ENCODE assay signal across 8 mouse cellular contexts in the genomic region with DNA sequence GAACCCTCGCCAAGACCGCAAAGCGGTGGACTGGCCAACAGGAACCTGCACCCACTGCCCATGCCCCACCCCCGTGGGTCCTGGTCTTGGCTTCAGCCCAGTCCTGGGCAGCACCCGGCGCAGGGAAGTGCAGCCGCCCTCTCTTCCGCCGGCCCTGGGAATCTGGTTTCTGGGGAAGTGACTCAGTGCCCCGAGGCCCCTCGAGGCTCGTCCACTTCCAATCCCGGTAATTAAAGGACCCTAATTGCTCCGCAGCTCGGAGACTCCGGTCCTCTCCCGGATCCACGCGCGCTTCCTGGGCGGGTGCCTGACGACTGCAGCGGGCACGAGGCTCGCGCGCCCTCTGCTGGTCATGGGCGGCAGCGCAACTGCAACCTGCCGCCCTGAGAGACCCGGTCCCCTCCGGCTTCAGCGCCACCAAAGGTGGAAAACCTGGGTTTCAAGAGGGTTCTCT. TPM values are rescaled to one million over a fixed set of nuclear protein-coding genes. Genes with fewer than 3 reads are reported as not detected.
DNase-seq lines count a peak whose midpoint lies in the region; ATAC-seq and TF ChIP-seq lines count a peak whose summit lies in the region.

No protein-coding gene starts in this region.

- peak overlapping the region; percentile 71 for H3K9ac ChIP-seq in heart, embryonic 14.5 days (ENCODE audit: low read length)
- peak overlapping the region; percentile 64 for H3K9ac ChIP-seq in liver, embryonic 16.5 days (ENCODE audit: low read depth, low read length)
- peak overlapping the region; percentile 57 for H3K9ac ChIP-seq in neural tube, embryonic 12.5 days
- H3K9ac ChIP-seq in stomach, embryonic 16.5 days (ENCODE audit: low read length), result peak overlapping the region; percentile 74

- under 1% methylated on average over 33 of the region's 33 CpGs for WGBS in heart, embryonic 14.5 days
- WGBS in liver, embryonic 16.5 days (ENCODE audit: insufficient replicate concordance), result under 1% methylated on average over 33 of the region's 33 CpGs
- WGBS in neural tube, embryonic 12.5 days, result 1% methylated on average over 33 of the region's 33 CpGs
- under 1% methylated on average over 33 of the region's 33 CpGs for WGBS in stomach, embryonic 16.5 days

- no peaks in the 10 kb centered on the region for H3K36me3 ChIP-seq in erythroblast, embryonic 14.5 days (ENCODE audit: control insufficient read depth)
- no peaks in the 10 kb centered on the region for H3K36me3 ChIP-seq in heart, embryonic 14.5 days (ENCODE audit: control insufficient read depth, insufficient read depth, low read length)
- no peaks in the 10 kb centered on the region for H3K36me3 ChIP-seq in liver, embryonic 16.5 days (ENCODE audit: control insufficient read depth, insufficient read depth)
- no peaks in the 10 kb centered on the region for H3K36me3 ChIP-seq in neural tube, embryonic 12.5 days
- H3K36me3 ChIP-seq in stomach, embryonic 16.5 days (ENCODE audit: control insufficient read depth, insufficient read depth, low read length), result no peaks in the 10 kb centered on the region

- H3K27ac ChIP-seq in heart, embryonic 14.5 days (replicated peaks in 1 of 2; ENCODE audit: control insufficient read depth in 1 of 2, insufficient read depth in 1 of 2, low read depth in 2 of 2, low read length in 2 of 2), result 0 out of 4 replicates have a peak overlapping the region, but pooled peaks of 1 of the 2 experiments have one; percentile 19
- no peak overlapping the region for H3K27ac ChIP-seq in liver, embryonic 16.5 days (ENCODE audit: low read length)
- H3K27ac ChIP-seq in neural tube, embryonic 12.5 days, result no peak overlapping the region
- peak overlapping the region; percentile 22; the same call in 1 of the 2 replicates for H3K27ac ChIP-seq in stomach, embryonic 16.5 days (ENCODE audit: low read length)

- ATAC-seq in heart, embryonic 14.5 days (ENCODE audit: insufficient number of reproducible peaks, insufficient read depth, low FRiP score, low read depth), result peak; percentile 24
- ATAC-seq in liver, embryonic 16.5 days (ENCODE audit: low read depth), result peak; percentile 47
- peak; percentile 51; the same call in 1 of the 2 replicates for ATAC-seq in neural tube, embryonic 12.5 days (ENCODE audit: low FRiP score, low read depth)
- ATAC-seq in stomach, embryonic 16.5 days (ENCODE audit: insufficient read depth, low FRiP score), result peak; percentile 54

- peak overlapping the region; percentile 90 for H3K4me2 ChIP-seq in heart, embryonic 14.5 days (ENCODE audit: low read length)
- H3K4me2 ChIP-seq in liver, embryonic 16.5 days (ENCODE audit: low read depth, low read length), result peak overlapping the region; percentile 82
- H3K4me2 ChIP-seq in neural tube, embryonic 12.5 days (replicated peaks), result peak overlapping the region; percentile 81
- H3K4me2 ChIP-seq in stomach, embryonic 16.5 days (ENCODE audit: low read depth, low read length), result peak overlapping the region; percentile 75

- peak; percentile 93 for DNase-seq in CD4-positive, CD25-positive, alpha-beta regulatory T cell, adult 2 months (ENCODE audit: low read depth, low spot score)
- DNase-seq in brain, embryonic 14.5 days (ENCODE audit: low read depth), result peak; percentile 78
- peak; percentile 92 for DNase-seq in kidney, postnatal 10 days

- peaks cover 67% of the 10 kb centered on the region for H3K27me3 ChIP-seq in erythroblast, embryonic 14.5 days (ENCODE audit: control insufficient read depth)
- H3K27me3 ChIP-seq in heart, embryonic 14.5 days (ENCODE audit: control insufficient read depth, insufficient read depth, low read length), result peaks cover 12% of the 10 kb centered on the region
- H3K27me3 ChIP-seq in liver, embryonic 16.5 days (ENCODE audit: control insufficient read depth, insufficient read depth, low read depth, low read length), result peaks cover 26% of the 10 kb centered on the region
- peaks cover 58% of the 10 kb centered on the region for H3K27me3 ChIP-seq in neural tube, embryonic 12.5 days (replicated peaks)
- H3K27me3 ChIP-seq in stomach, embryonic 16.5 days (ENCODE audit: control insufficient read depth, insufficient read depth, low read length), result peaks cover 7% of the 10 kb centered on the region

- TF ChIP-seq POLR2A in brain, embryonic 14.5 days (IDR thresholded peaks at IDR 0.05; ENCODE audit: borderline replicate concordance, extremely low read depth, insufficient read depth, insufficient read length, poor library complexity, severe bottlenecking), result no peak

- H3K4me1 ChIP-seq in erythroblast, embryonic 14.5 days (ENCODE audit: control insufficient read depth), result peaks cover 40% of the 10 kb centered on the region
- H3K4me1 ChIP-seq in heart, embryonic 14.5 days (ENCODE audit: control insufficient read depth in 2 of 2, insufficient read depth in 2 of 2, low read length in 2 of 2), result peaks cover 12 to 27% of the 10 kb centered on the region in 2 experiments
- H3K4me1 ChIP-seq in liver, embryonic 16.5 days (ENCODE audit: control insufficient read depth, low read depth, low read length), result peaks cover 31% of the 10 kb centered on the region
- peaks cover 23% of the 10 kb centered on the region for H3K4me1 ChIP-seq in neural tube, embryonic 12.5 days
- peaks cover 18% of the 10 kb centered on the region for H3K4me1 ChIP-seq in stomach, embryonic 16.5 days (ENCODE audit: control insufficient read depth, insufficient read depth, low read length)

- H3K9me3 ChIP-seq in erythroblast, embryonic 14.5 days (ENCODE audit: control insufficient read depth, low read length), result no peaks in the 10 kb centered on the region
- H3K9me3 ChIP-seq in heart, embryonic 14.5 days (ENCODE audit: control insufficient read depth, low read length), result no peaks in the 10 kb centered on the region
- no peaks in the 10 kb centered on the region for H3K9me3 ChIP-seq in liver, embryonic 16.5 days (replicated peaks; ENCODE audit: control insufficient read depth, low read length)
- no peaks in the 10 kb centered on the region for H3K9me3 ChIP-seq in neural tube, embryonic 12.5 days
- no peaks in the 10 kb centered on the region for H3K9me3 ChIP-seq in stomach, embryonic 16.5 days (replicated peaks; ENCODE audit: control insufficient read depth, low read length)

- TF ChIP-seq CTCF in brain, embryonic 14.5 days (IDR thresholded peaks at IDR 0.05; ENCODE audit: borderline replicate concordance, extremely low read depth, insufficient read depth, insufficient read length), result peak; percentile 98

- peak overlapping the region; percentile 64 for H3K4me3 ChIP-seq in erythroblast, embryonic 14.5 days (replicated peaks)
- peak overlapping the region; percentile 49 to 61 for H3K4me3 ChIP-seq in heart, embryonic 14.5 days (ENCODE audit: control insufficient read depth in 1 of 2, insufficient read depth in 1 of 2, low read depth in 1 of 2, low read length in 2 of 2)
- peak overlapping the region; percentile 60 for H3K4me3 ChIP-seq in liver, embryonic 16.5 days (ENCODE audit: low read depth, low read length)
- peak overlapping the region; percentile 42 for H3K4me3 ChIP-seq in neural tube, embryonic 12.5 days
- H3K4me3 ChIP-seq in stomach, embryonic 16.5 days (replicated peaks; ENCODE audit: low read length), result peak overlapping the region; percentile 54

RNA-seq across cellular contexts. Expression of a gene that starts 5.2 kb away (rescaled TPM):
- 10.2 and 13.5 TPM in 2 replicates for polyA plus RNA-seq in brain, embryonic 14.5 days (2012; rRNA removed)
- polyA plus RNA-seq in erythroblast, embryonic 14.5 days (2012), result 1.8 and 2.0 TPM in 2 replicates
- polyA plus RNA-seq in heart, embryonic 14.5 days (2014; fragmentation: Nextera tagmentation; extraction: Ambion mirVana), result 16.5 and 18.1 TPM in 2 replicates
- 5.1 and 6.1 TPM in 2 replicates for polyA plus RNA-seq in liver, embryonic 16.5 days (2015; fragmentation: Nextera tagmentation; extraction: Ambion mirVana)
- 11.3 and 12.9 TPM in 2 replicates for polyA plus RNA-seq in neural tube, embryonic 12.5 days (2016; fragmentation: Nextera tagmentation; extraction: Ambion mirVana)
- polyA plus RNA-seq in stomach, embryonic 16.5 days (2015; fragmentation: Nextera tagmentation; extraction: Ambion mirVana), result 8.3 and 8.8 TPM in 2 replicates

RNA-seq across cellular contexts. Expression of a gene that starts 6.1 kb away (rescaled TPM):
- 45.0 and 55.7 TPM in 2 replicates for polyA plus RNA-seq in brain, embryonic 14.5 days (2012; rRNA removed)
- polyA plus RNA-seq in erythroblast, embryonic 14.5 days (2012), result 0.16 and 0.17 TPM in 2 replicates
- polyA plus RNA-seq in heart, embryonic 14.5 days (2014; fragmentation: Nextera tagmentation; extraction: Ambion mirVana), result 10.8 and 11.5 TPM in 2 replicates
- polyA plus RNA-seq in liver, embryonic 16.5 days (2015; fragmentation: Nextera tagmentation; extraction: Ambion mirVana), result 3.9 and 4.0 TPM in 2 replicates
- polyA plus RNA-seq in neural tube, embryonic 12.5 days (2016; fragmentation: Nextera tagmentation; extraction: Ambion mirVana), result 47.1 and 49.8 TPM in 2 replicates
- polyA plus RNA-seq in stomach, embryonic 16.5 days (2015; fragmentation: Nextera tagmentation; extraction: Ambion mirVana), result 16.9 and 17.4 TPM in 2 replicates
